ENCODE assay signal across 8 mouse cellular contexts in the genomic region with DNA sequence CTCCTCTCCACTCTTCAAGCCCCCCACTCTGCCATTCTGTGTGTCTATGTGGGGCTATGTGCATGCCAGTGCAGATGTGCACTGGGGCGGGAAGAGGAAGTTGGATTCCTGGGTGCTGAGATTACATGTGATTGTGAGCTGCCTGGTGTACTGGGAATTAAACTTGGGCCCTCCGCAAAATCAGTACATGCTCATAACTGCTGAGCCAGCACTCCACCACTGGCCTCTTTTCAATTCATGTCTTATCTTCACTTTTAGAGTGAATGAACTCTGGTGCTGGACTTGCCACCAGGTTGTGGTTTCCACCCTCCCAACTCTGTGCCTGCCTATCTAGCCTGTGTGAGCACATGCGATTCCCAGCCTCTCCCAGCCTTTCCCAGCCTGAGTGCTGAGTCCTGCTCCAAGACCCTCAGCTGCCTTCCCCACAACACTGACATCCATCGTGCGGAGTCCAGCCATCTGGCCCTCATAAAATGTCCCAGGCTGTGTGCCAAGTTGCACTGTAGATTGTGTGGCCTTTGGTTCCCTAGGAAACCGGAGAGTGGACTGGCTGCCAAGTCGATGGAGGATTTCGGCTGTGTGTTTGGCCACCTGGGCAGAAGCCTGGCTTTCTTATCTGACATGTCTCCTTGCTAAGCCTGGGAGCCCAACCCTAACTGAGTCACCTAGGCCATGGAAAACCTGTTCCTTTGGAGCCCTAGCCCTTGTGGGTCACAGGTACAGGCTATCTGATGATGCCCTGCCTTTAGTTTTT. TPM values are rescaled to one million over a fixed set of nuclear protein-coding genes. Genes with fewer than 3 reads are reported as not detected.
A peak's percentile ranks its signal among the peaks of the same experiment; 100 is the strongest.
DNase-seq lines count a peak whose midpoint lies in the region; ATAC-seq and TF ChIP-seq lines count a peak whose summit lies in the region.

No protein-coding gene starts in this region.

- TF ChIP-seq POLR2A in spleen, adult 2 months (IDR thresholded peaks at IDR 0.05; ENCODE audit: low read depth, low read length) = no peak

- peaks cover 14% of the 10 kb centered on the region for H3K4me1 ChIP-seq in spleen, adult 2 months (ENCODE audit: control insufficient read depth, insufficient read depth, insufficient read length)
- H3K4me1 ChIP-seq in forebrain, embryonic 15.5 days = peaks cover 21% of the 10 kb centered on the region
- H3K4me1 ChIP-seq in lung, embryonic 15.5 days = peaks cover 26% of the 10 kb centered on the region

- no peaks in the 10 kb centered on the region for H3K9me3 ChIP-seq in forebrain, embryonic 15.5 days
- H3K9me3 ChIP-seq in lung, embryonic 15.5 days = no peaks in the 10 kb centered on the region

- H3K4me3 ChIP-seq in spleen, adult 2 months (ENCODE audit: extremely low read depth, insufficient read depth, insufficient read length) = no peak overlapping the region
- H3K4me3 ChIP-seq in forebrain, embryonic 15.5 days = no peak overlapping the region
- H3K4me3 ChIP-seq in lung, embryonic 15.5 days = no peak overlapping the region

- TF ChIP-seq CTCF in spleen, adult 2 months (IDR thresholded peaks at IDR 0.05; ENCODE audit: extremely low read depth, insufficient read depth, insufficient read length, insufficient replicate concordance) = no peak

- H3K9ac ChIP-seq in forebrain, embryonic 15.5 days (replicated peaks) = no peak overlapping the region
- no peak overlapping the region for H3K9ac ChIP-seq in lung, embryonic 15.5 days

- no peak overlapping the region for H3K4me2 ChIP-seq in forebrain, embryonic 15.5 days (replicated peaks)
- no peak overlapping the region for H3K4me2 ChIP-seq in lung, embryonic 15.5 days

- no peaks in the 10 kb centered on the region for H3K27me3 ChIP-seq in spleen, adult 2 months (ENCODE audit: control insufficient read depth, insufficient read depth, low read length)
- H3K27me3 ChIP-seq in forebrain, embryonic 15.5 days = no peaks in the 10 kb centered on the region
- H3K27me3 ChIP-seq in lung, embryonic 15.5 days = no peaks in the 10 kb centered on the region

- WGBS in spleen, adult 2 months = 83% methylated on average over 8 of the region's 8 CpGs
- WGBS in forebrain, embryonic 15.5 days = 36% methylated on average over 8 of the region's 8 CpGs
- 25% methylated on average over 8 of the region's 8 CpGs for WGBS in lung, embryonic 15.5 days

- peak; percentile 96 for ATAC-seq in forebrain, embryonic 15.5 days (replicated peaks)
- ATAC-seq in lung, embryonic 15.5 days (ENCODE audit: borderline replicate concordance, extremely low read depth, low FRiP score, low TSS enrichment) = peak; percentile 97

- H3K27ac ChIP-seq in spleen, adult 2 months (ENCODE audit: insufficient read depth, low read length) = peak overlapping the region; percentile 19
- H3K27ac ChIP-seq in forebrain, embryonic 15.5 days (replicated peaks) = peak overlapping the region; percentile 58
- H3K27ac ChIP-seq in lung, embryonic 15.5 days = peak overlapping the region; percentile 85

- no peaks in the 10 kb centered on the region for H3K36me3 ChIP-seq in spleen, adult 2 months (ENCODE audit: control insufficient read depth, insufficient read depth, low read length)
- H3K36me3 ChIP-seq in forebrain, embryonic 15.5 days = no peaks in the 10 kb centered on the region
- H3K36me3 ChIP-seq in lung, embryonic 15.5 days = no peaks in the 10 kb centered on the region

- no peak for DNase-seq in spleen, adult 2 months (ENCODE audit: low read depth in 1 of 2, low spot score in 2 of 2)
- DNase-seq in spleen, adult 18-20 months = no peak
- peak; percentile 81 to 87 for DNase-seq in heart, postnatal 14 days
- DNase-seq in kidney, postnatal 36 days = peak; percentile 87 to 88
- peak; percentile 85 for DNase-seq in retina, postnatal 1 day
- no peak for DNase-seq in B cell, adult 2 months

- intact Hi-C loops in heart, postnatal 14 days (cut with DNase I) = no loop called here

RNA-seq across cellular contexts. Expression of a gene that starts 36.3 kb away (rescaled TPM):
- polyA plus RNA-seq in spleen, adult 2 months (2012; rRNA removed) = 4.5 TPM in 2 replicates
- 7.4 and 8.1 TPM in 2 replicates for polyA plus RNA-seq in forebrain, embryonic 15.5 days (2015; fragmentation: Nextera tagmentation; extraction: Ambion mirVana)
- total RNA-seq in heart, postnatal 14 days (2021) = 10 to 100 TPM; 20.2 to 21.9 TPM
- polyA plus RNA-seq in lung, embryonic 15.5 days (2015; fragmentation: Nextera tagmentation; extraction: Ambion mirVana) = 5.8 and 6.8 TPM in 2 replicates

Comparison
In these comparisons a context has a peak if more than half of its experiments do, and no peak if none do; other contexts are left out.
1. DNase-seq: peak in heart, postnatal 14 days (2 of 2), kidney, postnatal 36 days (2 of 2) and retina, postnatal 1 day (single experiment); none in spleen, adult 2 months (0 of 2), spleen, adult 18-20 months (0 of 2) and B cell, adult 2 months (0 of 2).
2. H3K27ac ChIP-seq: peak in every context shown above with its lines; median percentile 85 in lung, embryonic 15.5 days; 58 in forebrain, embryonic 15.5 days; 19 in spleen, adult 2 months.